Mouse (Mus musculus): ENCODE results near the gene Bicd2.

Gene Bicd2

GRCm38 (mm10) chr13:49384751-49385463, 43.5 kb downstream of the Bicd2 start:
- Histone ChIP-seq H3K4me1 (replicated peaks; ENCODE audit: low read depth, low read length) (peaks cover 29% of the 10 kb centered on the region), H3K4me3 (replicated peaks; ENCODE audit: low read length) (no peak overlapping the region), H3K9me3 (ENCODE audit: low read length) (no peaks in the 10 kb centered on the region), H3K36me3 (ENCODE audit: insufficient read depth, low read length) (peaks cover 67% of the 10 kb centered on the region), H3K27me3 (ENCODE audit: insufficient read depth, low read length) (no peaks in the 10 kb centered on the region)
- TF ChIP-seq POU5F1 (IDR thresholded peaks at IDR 0.05; ENCODE audit: borderline replicate concordance, low read length) = no peak
- no peak for TF ChIP-seq NANOG (IDR thresholded peaks at IDR 0.05; ENCODE audit: borderline replicate concordance, low read length)
- TF ChIP-seq CTCF (conservative IDR thresholded peaks at IDR 0.05; ENCODE audit: low read length) = no peak

- Histone ChIP-seq H3K36me3 (ENCODE audit: insufficient read depth, low read length) (peaks cover 8% of the 10 kb centered on the region), H3K27me3 (ENCODE audit: insufficient read depth, low read length) (no peaks in the 10 kb centered on the region), H3K4me3 (replicated peaks; ENCODE audit: low read length) (no peak overlapping the region), H3K4me1 (replicated peaks; ENCODE audit: low read depth, low read length) (no peaks in the 10 kb centered on the region), H3K9me3 (ENCODE audit: low read length) (no peaks in the 10 kb centered on the region)
- TF ChIP-seq NANOG (IDR thresholded peaks at IDR 0.05; ENCODE audit: borderline replicate concordance, low read length) (no peak), CTCF (conservative IDR thresholded peaks at IDR 0.05; ENCODE audit: low read length) (peak; percentile 92), POU5F1 (IDR thresholded peaks at IDR 0.05; ENCODE audit: borderline replicate concordance, low read length) (no peak)
These were observed 50.0 kb downstream of the Bicd2 start for GRCm38 (mm10) chr13:49391374-49391773.

GRCm38 (mm10) chr13:49393579-49393978, 52.2 kb downstream of the Bicd2 start:
- H3K27me3 ChIP-seq (ENCODE audit: insufficient read depth, low read length) = no peaks in the 10 kb centered on the region
- TF ChIP-seq NANOG (IDR thresholded peaks at IDR 0.05; ENCODE audit: borderline replicate concordance, low read length) (no peak), CTCF (conservative IDR thresholded peaks at IDR 0.05; ENCODE audit: low read length) (no peak), POU5F1 (IDR thresholded peaks at IDR 0.05; ENCODE audit: borderline replicate concordance, low read length) (no peak)
- no peaks in the 10 kb centered on the region for H3K9me3 ChIP-seq (ENCODE audit: low read length)
- H3K4me1 ChIP-seq (replicated peaks; ENCODE audit: low read depth, low read length) = no peaks in the 10 kb centered on the region
- H3K36me3 ChIP-seq (ENCODE audit: insufficient read depth, low read length) = no peaks in the 10 kb centered on the region
- H3K4me3 ChIP-seq (replicated peaks; ENCODE audit: low read length) = no peak overlapping the region

GRCm38 (mm10) chr13:49394886-49395447, 53.6 kb downstream of the Bicd2 start:
- Histone ChIP-seq H3K4me1 (replicated peaks; ENCODE audit: low read depth, low read length) (no peaks in the 10 kb centered on the region), H3K9me3 (ENCODE audit: low read length) (no peaks in the 10 kb centered on the region), H3K27me3 (ENCODE audit: insufficient read depth, low read length) (no peaks in the 10 kb centered on the region), H3K4me3 (replicated peaks; ENCODE audit: low read length) (no peak overlapping the region), H3K36me3 (ENCODE audit: insufficient read depth, low read length) (no peaks in the 10 kb centered on the region)
- TF ChIP-seq NANOG (IDR thresholded peaks at IDR 0.05; ENCODE audit: borderline replicate concordance, low read length) (no peak), POU5F1 (IDR thresholded peaks at IDR 0.05; ENCODE audit: borderline replicate concordance, low read length) (no peak), CTCF (conservative IDR thresholded peaks at IDR 0.05; ENCODE audit: low read length) (no peak)

- H3K4me1 ChIP-seq (replicated peaks; ENCODE audit: low read depth, low read length) = no peaks in the 10 kb centered on the region
- no peaks in the 10 kb centered on the region for H3K36me3 ChIP-seq (ENCODE audit: insufficient read depth, low read length)
- H3K4me3 ChIP-seq (replicated peaks; ENCODE audit: low read length) = no peak overlapping the region
- H3K9me3 ChIP-seq (ENCODE audit: low read length) = no peaks in the 10 kb centered on the region
- H3K27me3 ChIP-seq (ENCODE audit: insufficient read depth, low read length) = no peaks in the 10 kb centered on the region
- no peak for TF ChIP-seq NANOG (IDR thresholded peaks at IDR 0.05; ENCODE audit: borderline replicate concordance, low read length)
- TF ChIP-seq POU5F1 (IDR thresholded peaks at IDR 0.05; ENCODE audit: borderline replicate concordance, low read length) = no peak
- TF ChIP-seq CTCF (conservative IDR thresholded peaks at IDR 0.05; ENCODE audit: low read length) = no peak
These were observed 55.4 kb downstream of the Bicd2 start for GRCm38 (mm10) chr13:49396798-49397197.

- no peak for TF ChIP-seq CTCF (conservative IDR thresholded peaks at IDR 0.05; ENCODE audit: low read length)
- TF ChIP-seq NANOG (IDR thresholded peaks at IDR 0.05; ENCODE audit: borderline replicate concordance, low read length) = no peak
- no peak for TF ChIP-seq POU5F1 (IDR thresholded peaks at IDR 0.05; ENCODE audit: borderline replicate concordance, low read length)
- no peak overlapping the region for H3K4me3 ChIP-seq (replicated peaks; ENCODE audit: low read length)
- H3K27me3 ChIP-seq (ENCODE audit: insufficient read depth, low read length) = no peaks in the 10 kb centered on the region
- no peaks in the 10 kb centered on the region for H3K4me1 ChIP-seq (replicated peaks; ENCODE audit: low read depth, low read length)
- no peaks in the 10 kb centered on the region for H3K9me3 ChIP-seq (ENCODE audit: low read length)
- no peaks in the 10 kb centered on the region for H3K36me3 ChIP-seq (ENCODE audit: insufficient read depth, low read length)
These were observed 56.8 kb downstream of the Bicd2 start for GRCm38 (mm10) chr13:49398191-49398590.

GRCm38 (mm10) chr13:49400139-49400538, 58.8 kb downstream of the Bicd2 start:
- Histone ChIP-seq H3K4me1 (replicated peaks; ENCODE audit: low read depth, low read length) (no peaks in the 10 kb centered on the region), H3K27me3 (ENCODE audit: insufficient read depth, low read length) (no peaks in the 10 kb centered on the region), H3K4me3 (replicated peaks; ENCODE audit: low read length) (no peak overlapping the region), H3K9me3 (ENCODE audit: low read length) (no peaks in the 10 kb centered on the region), H3K36me3 (ENCODE audit: insufficient read depth, low read length) (no peaks in the 10 kb centered on the region)
- TF ChIP-seq NANOG (IDR thresholded peaks at IDR 0.05; ENCODE audit: borderline replicate concordance, low read length) (no peak), POU5F1 (IDR thresholded peaks at IDR 0.05; ENCODE audit: borderline replicate concordance, low read length) (no peak), CTCF (conservative IDR thresholded peaks at IDR 0.05; ENCODE audit: low read length) (no peak; the same call in 1 of the 2 replicates)

GRCm38 (mm10) chr13:49402628-49403027, 61.2 kb downstream of the Bicd2 start:
- Histone ChIP-seq H3K27me3 (ENCODE audit: insufficient read depth, low read length) (no peaks in the 10 kb centered on the region), H3K4me3 (replicated peaks; ENCODE audit: low read length) (no peak overlapping the region), H3K36me3 (ENCODE audit: insufficient read depth, low read length) (no peaks in the 10 kb centered on the region), H3K4me1 (replicated peaks; ENCODE audit: low read depth, low read length) (no peaks in the 10 kb centered on the region), H3K9me3 (ENCODE audit: low read length) (no peaks in the 10 kb centered on the region)
- TF ChIP-seq CTCF (conservative IDR thresholded peaks at IDR 0.05; ENCODE audit: low read length) = no peak
- no peak for TF ChIP-seq POU5F1 (IDR thresholded peaks at IDR 0.05; ENCODE audit: borderline replicate concordance, low read length)
- TF ChIP-seq NANOG (IDR thresholded peaks at IDR 0.05; ENCODE audit: borderline replicate concordance, low read length) = no peak
